Mouse (Mus musculus): ENCODE results near the gene Txnrd3.

Gene Txnrd3

GRCm38 (mm10) chr6:89643798-89644270, at the start of gene Txnrd3:
Txnrd3 (plus strand) TSS chr6:89643988.
- DNase-seq (ENCODE audit: extremely low read depth, low read depth, low spot score) = no peak

DNA sequence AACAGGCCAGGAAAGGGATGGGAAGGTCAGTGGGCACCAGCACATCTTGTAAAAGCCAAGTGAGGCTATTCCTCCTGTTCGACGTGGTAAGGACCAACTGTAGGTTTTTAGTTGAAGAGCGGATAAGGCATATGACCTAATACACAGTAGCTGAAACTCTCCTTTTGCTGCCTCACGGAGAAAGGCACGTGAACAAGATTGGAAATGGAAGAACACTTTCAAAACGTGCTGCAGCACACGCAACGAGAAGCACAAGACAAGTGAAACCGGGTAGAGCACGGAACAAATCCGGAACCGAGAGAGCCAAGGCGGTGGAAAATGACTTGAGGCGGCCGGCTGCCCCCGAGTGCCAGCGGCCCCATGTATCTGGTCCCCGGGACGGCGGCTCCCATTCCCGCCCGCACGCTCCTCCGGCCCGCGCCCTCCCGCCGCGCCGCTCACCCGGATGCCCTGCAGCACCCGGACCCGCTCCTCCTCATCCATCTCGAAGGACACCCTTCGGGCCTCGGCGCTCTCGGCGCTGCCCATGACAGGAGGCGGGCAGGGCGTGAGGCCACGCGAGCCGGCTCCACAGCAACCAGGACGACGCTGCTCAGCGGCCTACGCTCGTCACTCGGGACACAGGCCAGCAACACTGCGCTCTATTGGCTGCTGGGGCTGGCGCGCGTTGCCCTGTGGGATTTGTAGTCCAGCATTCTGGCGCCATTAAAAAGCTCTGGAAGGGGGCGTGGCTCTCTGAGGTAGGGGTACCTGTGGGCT, 48.6 kb upstream of the Txnrd3 start, which contains the start of gene Chchd6:
Gene Chchd6 (minus strand): TSS at position 635 of the 759 bp plus-strand sequence.
- no peak for DNase-seq (ENCODE audit: extremely low read depth, low read depth, low spot score)

DNA sequence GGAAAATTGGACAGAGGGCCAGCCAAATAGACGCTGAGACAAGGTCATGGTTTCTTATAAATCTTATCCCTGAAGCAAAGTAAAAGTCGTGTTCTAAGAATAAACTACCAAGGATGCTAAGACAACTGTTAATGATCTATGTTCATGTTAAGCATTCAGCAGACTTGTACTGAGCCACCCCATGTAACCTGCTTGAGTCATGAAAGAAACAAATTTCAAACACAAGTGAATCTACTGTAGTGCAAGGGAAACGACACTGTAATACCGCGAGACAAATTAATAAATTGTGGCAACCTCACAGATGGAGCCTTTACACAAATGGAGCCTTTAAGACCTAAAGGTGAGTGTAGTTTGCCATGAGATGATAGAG, 48.0 kb upstream of the Txnrd3 start:
- DNase-seq (ENCODE audit: extremely low read depth, low read depth, low spot score) = no peak

GRCm38 (mm10) chr6:89596510-89596909, 47.3 kb upstream of the Txnrd3 start:
- no peak for DNase-seq (ENCODE audit: extremely low read depth, low read depth, low spot score)

DNA sequence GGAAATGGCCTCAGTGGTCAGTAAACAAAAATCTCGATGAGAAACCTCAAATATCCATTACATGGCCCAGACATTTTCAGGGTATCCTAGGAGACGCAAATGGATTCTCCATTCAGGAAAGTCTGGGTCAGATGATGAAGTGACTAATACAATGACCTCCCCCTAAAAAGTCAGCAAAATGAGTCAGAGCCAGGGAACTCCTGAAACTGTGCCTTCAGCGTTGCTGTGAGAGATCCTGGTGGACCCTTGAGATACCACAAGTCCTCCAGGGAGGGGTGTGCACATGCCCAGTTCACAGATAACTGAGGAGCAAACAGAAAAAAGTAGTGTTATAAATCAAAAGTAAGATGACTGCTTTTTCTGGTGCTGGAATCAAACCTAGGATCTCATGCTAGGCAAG, 37.7 kb upstream of the Txnrd3 start:
- DNase-seq (ENCODE audit: extremely low read depth, low read depth, low spot score) = no peak

DNA sequence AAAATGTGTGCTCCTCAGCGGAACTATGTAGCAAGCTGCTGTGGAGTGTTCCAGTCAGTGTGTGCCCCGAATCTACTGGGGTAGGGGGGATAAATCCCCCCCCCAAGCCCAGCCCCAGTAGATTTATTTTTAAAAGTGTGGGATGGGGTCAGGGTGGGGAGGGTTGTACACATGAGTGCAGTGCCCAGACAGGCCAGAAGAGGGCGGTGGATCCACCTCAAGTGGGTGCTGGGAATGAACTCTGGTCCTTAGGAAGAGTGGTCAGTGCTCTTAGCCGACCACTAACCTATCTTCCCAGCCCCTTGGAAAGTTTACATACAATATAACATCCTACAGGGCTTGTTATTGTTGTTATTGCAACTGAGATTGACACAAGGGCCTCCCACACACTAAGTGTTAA, 35.8 kb upstream of the Txnrd3 start:
- DNase-seq (ENCODE audit: extremely low read depth, low read depth, low spot score) = no peak

DNA sequence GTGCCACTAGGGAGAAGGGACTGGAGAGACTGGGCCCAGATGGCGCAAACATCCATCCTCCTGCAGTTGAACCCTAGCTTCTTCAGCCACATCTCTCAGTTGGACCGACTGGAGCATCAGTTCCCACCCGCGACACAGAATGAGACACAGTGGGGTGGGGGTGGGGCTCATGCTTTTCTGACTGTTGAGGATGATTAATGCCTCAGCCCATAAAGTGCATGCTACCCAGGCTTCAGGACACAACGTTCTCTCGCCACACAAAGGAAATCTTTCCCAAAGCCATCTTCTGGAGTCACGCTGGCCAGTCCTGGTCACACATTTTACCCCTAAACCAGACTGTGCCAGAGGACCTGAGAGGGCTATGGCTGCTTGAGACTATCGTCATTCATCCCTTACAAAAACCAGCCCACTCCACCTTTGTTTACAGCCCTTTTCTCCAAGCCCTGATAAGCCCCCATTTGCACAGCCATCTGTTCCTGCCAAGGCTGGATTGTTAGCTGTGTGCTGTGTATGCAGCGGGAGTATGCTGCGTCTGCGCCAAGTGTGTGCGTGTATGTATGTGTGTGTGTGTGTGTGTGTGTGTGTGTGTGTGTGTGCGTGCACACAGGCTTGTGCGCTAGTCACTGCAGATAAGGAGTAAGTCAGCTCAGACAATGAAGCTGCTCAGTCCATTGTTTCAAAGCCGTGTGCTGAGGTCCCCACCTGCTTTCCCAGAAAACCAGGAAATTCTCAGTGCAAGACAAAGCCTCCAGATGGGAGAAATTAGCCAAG, 30.3 kb upstream of the Txnrd3 start:
- DNase-seq (ENCODE audit: extremely low read depth, low read depth, low spot score) = no peak

- DNase-seq (ENCODE audit: extremely low read depth, low read depth, low spot score) = no peak
These were observed 29.7 kb upstream of the Txnrd3 start for GRCm38 (mm10) chr6:89614107-89614471.

GRCm38 (mm10) chr6:89614596-89615372, 29.0 kb upstream of the Txnrd3 start:
- DNase-seq (ENCODE audit: extremely low read depth, low read depth, low spot score) = no peak

DNA sequence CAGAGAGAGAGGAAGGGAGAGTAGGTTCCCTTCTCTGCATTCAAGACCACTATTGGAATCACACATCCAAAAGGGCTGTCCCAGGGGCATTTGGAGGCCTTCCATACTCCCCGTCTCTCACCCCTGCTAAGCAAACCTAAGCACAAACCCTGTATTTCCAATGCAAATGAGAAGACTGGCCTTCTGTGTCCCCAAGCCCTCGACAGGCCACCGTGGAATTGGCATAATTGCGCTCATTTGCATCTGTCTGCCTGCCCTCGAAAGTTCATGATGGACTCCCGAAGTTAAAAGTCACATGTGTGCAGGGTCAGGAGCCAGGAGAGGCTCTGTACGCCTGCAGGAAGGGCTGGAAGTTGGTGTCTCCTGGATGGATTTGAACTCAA, 28.4 kb upstream of the Txnrd3 start:
- DNase-seq (ENCODE audit: extremely low read depth, low read depth, low spot score) = no peak

GRCm38 (mm10) chr6:89622647-89623046, 21.1 kb upstream of the Txnrd3 start:
- DNase-seq (ENCODE audit: extremely low read depth, low read depth, low spot score) = no peak

- DNase-seq (ENCODE audit: extremely low read depth, low read depth, low spot score) = no peak
These were observed 15.6 kb upstream of the Txnrd3 start for GRCm38 (mm10) chr6:89628045-89628785.

GRCm38 (mm10) chr6:89631809-89632562, 11.8 kb upstream of the Txnrd3 start:
- no peak for DNase-seq (ENCODE audit: extremely low read depth, low read depth, low spot score)

DNA sequence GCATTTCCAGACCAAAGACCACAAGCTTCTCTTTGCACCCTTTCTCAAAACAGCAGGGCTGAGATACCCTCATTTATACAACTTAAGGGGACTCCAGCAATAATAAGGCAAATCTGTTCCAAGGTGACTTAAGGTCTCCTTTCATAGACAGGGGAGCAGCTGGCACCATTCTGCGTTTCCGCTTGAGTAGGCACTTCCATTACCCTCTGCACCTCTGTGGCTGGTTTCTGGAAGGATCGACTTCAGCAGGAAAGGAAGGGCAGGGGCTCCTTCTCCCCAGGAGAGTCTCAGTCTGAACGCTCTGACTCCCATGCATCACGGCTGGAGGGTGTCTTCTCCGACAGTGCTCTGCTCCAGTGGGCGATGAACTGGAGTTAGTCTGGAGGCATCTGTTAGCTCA, 10.7 kb upstream of the Txnrd3 start:
- DNase-seq (ENCODE audit: extremely low read depth, low read depth, low spot score) = no peak

DNA sequence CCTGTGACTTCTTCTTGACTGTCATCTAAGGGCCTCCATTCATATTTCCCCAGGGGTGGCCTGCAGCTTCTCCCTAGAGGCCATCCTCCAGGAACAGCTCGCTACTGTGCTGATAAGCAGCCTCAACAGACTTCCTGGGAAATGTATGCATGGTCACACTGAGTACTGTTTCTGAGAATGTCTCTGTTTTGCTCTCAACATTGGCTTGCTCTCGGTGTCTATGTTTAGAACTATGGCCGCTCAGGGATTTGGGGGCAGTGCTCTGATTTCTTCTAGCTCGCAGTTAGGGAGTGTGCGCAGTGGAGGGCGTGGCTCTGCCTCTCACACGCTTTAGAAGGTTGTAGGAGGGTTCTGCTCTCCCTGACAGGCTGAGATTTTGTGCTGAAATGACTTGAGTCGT, 9.4 kb upstream of the Txnrd3 start:
- DNase-seq (ENCODE audit: extremely low read depth, low read depth, low spot score) = no peak

DNA sequence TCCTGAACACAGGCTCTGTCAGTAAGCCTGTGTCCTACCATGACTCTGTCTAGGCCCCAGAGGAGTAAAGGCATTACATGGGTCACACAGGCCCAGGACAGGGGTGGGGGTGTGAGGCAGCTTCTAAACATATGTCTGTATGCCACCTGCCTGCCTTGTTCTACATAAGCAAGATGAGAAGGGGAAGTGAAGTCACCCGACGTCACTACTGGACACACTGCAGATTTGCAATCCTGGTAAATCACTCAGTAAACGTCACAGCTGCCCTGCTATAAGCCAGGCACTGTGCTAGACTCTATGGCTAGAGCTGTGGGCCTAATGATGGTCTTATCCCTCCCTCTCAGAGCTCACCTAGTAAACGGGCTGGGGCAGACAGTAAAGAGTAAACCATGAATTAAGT, 5.8 kb upstream of the Txnrd3 start:
- no peak for DNase-seq (ENCODE audit: extremely low read depth, low read depth, low spot score)

GRCm38 (mm10) chr6:89639025-89639424, 4.8 kb upstream of the Txnrd3 start:
- DNase-seq (ENCODE audit: extremely low read depth, low read depth, low spot score) = no peak

GRCm38 (mm10) chr6:89644271-89645075, 685 bp downstream of the Txnrd3 start:
- peak; percentile 43 for DNase-seq (ENCODE audit: extremely low read depth, low read depth, low spot score)

GRCm38 (mm10) chr6:89649897-89650296, 6.1 kb downstream of the Txnrd3 start:
- DNase-seq (ENCODE audit: extremely low read depth, low read depth, low spot score) = no peak
